Mouse (Mus musculus): ENCODE data around the gene Cdr2l. TPM values are rescaled to one million over a fixed set of nuclear protein-coding genes. Genes with fewer than 3 reads are reported as not detected.

Gene Cdr2l
- polyA plus RNA-seq, 1 experiment from 2014 or later: 5.4 TPM

DNA sequence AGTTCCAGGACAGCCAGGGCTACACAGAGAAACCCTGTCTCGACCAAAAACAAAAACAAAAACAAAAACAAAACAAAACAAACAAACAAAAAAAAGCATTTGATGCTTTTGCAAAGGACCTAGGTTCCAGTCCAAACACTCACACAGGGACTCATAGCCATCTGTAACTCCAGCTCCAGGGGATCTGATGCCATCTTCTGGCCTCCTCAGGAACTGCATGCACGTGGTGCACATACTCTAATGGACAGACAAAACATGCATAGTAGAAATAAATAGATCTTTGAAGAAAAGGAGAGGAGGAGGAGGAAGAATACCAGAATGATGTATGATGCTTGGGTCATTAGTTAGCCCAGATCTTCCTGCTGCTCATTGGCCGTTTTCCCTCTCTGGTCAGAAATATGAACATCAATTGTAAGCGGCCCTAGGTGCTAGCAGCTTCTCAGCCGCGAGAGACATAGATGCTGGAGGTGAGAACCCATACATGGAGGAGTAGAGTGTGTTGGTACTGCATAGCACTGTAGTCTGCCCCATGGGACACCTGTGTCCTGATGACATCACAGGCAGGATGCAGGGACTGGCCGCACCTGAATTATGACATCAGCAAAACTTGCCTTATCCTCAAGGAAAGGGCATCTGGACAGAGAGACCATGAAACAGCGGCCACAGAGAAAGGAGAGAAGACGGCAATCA is 58.3 kb downstream of the Cdr2l start, which contains the start of gene Trim80:
TSS of gene Trim80 (plus strand) at position 640 of the 690 bp plus-strand sequence.
- no peak for DNase-seq (ENCODE audit: low spot score)

DNA sequence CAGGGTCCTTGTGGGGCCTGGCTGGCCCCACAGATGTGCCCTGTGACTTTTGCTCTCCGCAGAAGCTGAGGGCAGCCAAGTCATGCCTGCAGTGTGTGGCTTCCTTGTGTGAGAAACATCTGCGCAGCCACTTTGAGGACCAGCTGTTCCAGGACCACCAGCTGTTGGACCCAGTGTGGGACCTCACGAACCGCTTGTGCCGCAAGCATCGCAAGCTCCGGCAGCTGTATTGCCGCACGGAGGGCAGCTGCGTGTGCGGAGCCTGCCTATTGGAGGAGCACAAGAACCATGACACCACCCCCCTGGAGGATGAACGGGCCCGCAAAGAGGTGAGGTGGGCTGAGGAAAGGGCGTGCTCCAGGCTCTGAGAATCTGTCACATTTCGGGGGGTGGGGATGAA is 59.7 kb downstream of the Cdr2l start:
- DNase-seq (ENCODE audit: low spot score): peak; percentile 82

Other genes with a start within 250 kb of the Cdr2l start
- 0.76 and 2.0 TPM in 2 replicates for gene Cd300lf, start 247.9 kb upstream of the Cdr2l start, polyA plus RNA-seq (2015; fragmentation: Nextera tagmentation; extraction: Ambion mirVana)
- gene Slc9a3r1, start 218.6 kb upstream of the Cdr2l start, polyA plus RNA-seq (2015; fragmentation: Nextera tagmentation; extraction: Ambion mirVana): 255 and 279 TPM in 2 replicates
- 8.6 and 10.8 TPM in 2 replicates for gene Tmem104, start 194.4 kb upstream of the Cdr2l start, polyA plus RNA-seq (2015; fragmentation: Nextera tagmentation; extraction: Ambion mirVana)
- 19.3 and 20.1 TPM in 2 replicates for gene Nat9, start 194.1 kb upstream of the Cdr2l start, polyA plus RNA-seq (2015; fragmentation: Nextera tagmentation; extraction: Ambion mirVana)
- gene Grin2c, start 114.7 kb upstream of the Cdr2l start, polyA plus RNA-seq (2015; fragmentation: Nextera tagmentation; extraction: Ambion mirVana): 0.60 and 0.83 TPM in 2 replicates
- gene Fdxr, start 104.9 kb upstream of the Cdr2l start, polyA plus RNA-seq (2015; fragmentation: Nextera tagmentation; extraction: Ambion mirVana): 22.0 and 22.4 TPM in 2 replicates
- 0.37 and 0.39 TPM in 2 replicates for gene Fads6, start 84.3 kb upstream of the Cdr2l start, polyA plus RNA-seq (2015; fragmentation: Nextera tagmentation; extraction: Ambion mirVana)
- gene Otop2, start 74.8 kb upstream of the Cdr2l start, polyA plus RNA-seq (2015; fragmentation: Nextera tagmentation; extraction: Ambion mirVana): not detected in 2 replicates
- gene Ush1g, start 59.9 kb upstream of the Cdr2l start, polyA plus RNA-seq (2015; fragmentation: Nextera tagmentation; extraction: Ambion mirVana): not detected in 2 replicates
- not detected in 2 replicates for gene Otop3, start 47.2 kb upstream of the Cdr2l start, polyA plus RNA-seq (2015; fragmentation: Nextera tagmentation; extraction: Ambion mirVana)
- 23.2 and 27.1 TPM in 2 replicates for gene Hid1, start 14.2 kb upstream of the Cdr2l start, polyA plus RNA-seq (2015; fragmentation: Nextera tagmentation; extraction: Ambion mirVana)
- gene Mrpl58, start 21.8 kb downstream of the Cdr2l start, polyA plus RNA-seq (2015; fragmentation: Nextera tagmentation; extraction: Ambion mirVana): 408 and 411 TPM in 2 replicates
- gene Atp5h, start 38.0 kb downstream of the Cdr2l start, polyA plus RNA-seq (2015; fragmentation: Nextera tagmentation; extraction: Ambion mirVana): 1,461 and 1,502 TPM in 2 replicates
- gene Kctd2, start 38.2 kb downstream of the Cdr2l start, polyA plus RNA-seq (2015; fragmentation: Nextera tagmentation; extraction: Ambion mirVana): 30.5 and 37.5 TPM in 2 replicates
- gene Trim80, start 58.6 kb downstream of the Cdr2l start, polyA plus RNA-seq (2015; fragmentation: Nextera tagmentation; extraction: Ambion mirVana): 0.89 and 1.1 TPM in 2 replicates
- gene Slc16a5, start 80.6 kb downstream of the Cdr2l start, polyA plus RNA-seq (2015; fragmentation: Nextera tagmentation; extraction: Ambion mirVana): 206 and 207 TPM in 2 replicates
- 30.0 and 34.5 TPM in 2 replicates for gene Armc7, start 93.8 kb downstream of the Cdr2l start, polyA plus RNA-seq (2015; fragmentation: Nextera tagmentation; extraction: Ambion mirVana)
- gene Nt5c, start 109.9 kb downstream of the Cdr2l start, polyA plus RNA-seq (2015; fragmentation: Nextera tagmentation; extraction: Ambion mirVana): 210 and 221 TPM in 2 replicates
- gene Jpt1, start 132.5 kb downstream of the Cdr2l start, polyA plus RNA-seq (2015; fragmentation: Nextera tagmentation; extraction: Ambion mirVana): 603 and 612 TPM in 2 replicates
- gene Sumo2, start 154.4 kb downstream of the Cdr2l start, polyA plus RNA-seq (2015; fragmentation: Nextera tagmentation; extraction: Ambion mirVana): 1,265 and 1,278 TPM in 2 replicates
- 148 and 163 TPM in 2 replicates for gene Nup85, start 182.5 kb downstream of the Cdr2l start, polyA plus RNA-seq (2015; fragmentation: Nextera tagmentation; extraction: Ambion mirVana)
- 81.2 and 85.3 TPM in 2 replicates for gene Mrps7, start 222.0 kb downstream of the Cdr2l start, polyA plus RNA-seq (2015; fragmentation: Nextera tagmentation; extraction: Ambion mirVana)
- 20.1 and 20.9 TPM in 2 replicates for gene Gga3, start 222.1 kb downstream of the Cdr2l start, polyA plus RNA-seq (2015; fragmentation: Nextera tagmentation; extraction: Ambion mirVana)
- gene Mif4gd, start 231.1 kb downstream of the Cdr2l start, polyA plus RNA-seq (2015; fragmentation: Nextera tagmentation; extraction: Ambion mirVana): 120 and 121 TPM in 2 replicates
- 35.5 and 39.5 TPM in 2 replicates for gene Slc25a19, start 246.4 kb downstream of the Cdr2l start, polyA plus RNA-seq (2015; fragmentation: Nextera tagmentation; extraction: Ambion mirVana)